Mouse (Mus musculus) effector memory CD4-positive, alpha-beta T cell, adult 7 months (primary cell): ENCODE data around the gene Zfpm1. TPM values are rescaled to one million over a fixed set of nuclear protein-coding genes. Genes with fewer than 3 reads are reported as not detected.

ENCODE experiments used
- polyA plus RNA-seq: library from polyadenylated mRNA; unstranded; fragments of 100-300 nt; shearing (Covaris generic); gene quantifications from one replicate; pipeline ENCODE4 v1.2.1, GENCODE M21; 2017

Zfpm1 gene
- polyA plus RNA-seq = 49.6 TPM

GRCm38 (mm10) chr8:122282035-122282358 lies at the start of gene Zfpm1:
Gene Zfpm1, plus strand, starts transcription at chr8:122282141.

GRCm38 (mm10) chr8:122360696-122361416 lies 78.9 kb downstream of the Zfpm1 start, which contains the start of gene Trhr2:
Gene Trhr2, minus strand, starts transcription at chr8:122360746.

GRCm38 (mm10) chr8:122376365-122377231 lies 94.7 kb downstream of the Zfpm1 start, which contains the start of gene Zc3h18:
Gene Zc3h18, plus strand, starts transcription at chr8:122376609.

Other genes with a start within 250 kb of the Zfpm1 start
- not detected for gene Trhr2, start 78.6 kb downstream of the Zfpm1 start, polyA plus RNA-seq
- 53.8 TPM for gene Zc3h18, start 94.5 kb downstream of the Zfpm1 start, polyA plus RNA-seq
- not detected for gene Il17c, start 139.9 kb downstream of the Zfpm1 start, polyA plus RNA-seq
- gene Cyba, start 150.8 kb downstream of the Zfpm1 start, polyA plus RNA-seq = 489 TPM
- 7.1 TPM for gene Mvd, start 161.3 kb downstream of the Zfpm1 start, polyA plus RNA-seq
- 11.0 TPM for gene Snai3, start 178.6 kb downstream of the Zfpm1 start, polyA plus RNA-seq
- 202 TPM for gene Rnf166, start 193.9 kb downstream of the Zfpm1 start, polyA plus RNA-seq
- 47.3 TPM for gene Ctu2, start 194.0 kb downstream of the Zfpm1 start, polyA plus RNA-seq